Mouse (Mus musculus) lung, embryonic 14.5 days (tissue): ENCODE results near the gene Zfp592. TPM values are rescaled to one million over a fixed set of nuclear protein-coding genes. Genes with fewer than 3 reads are reported as not detected.

Source experiments
- ATAC-seq: fragments of 200-750 bp; cut with Nextera tagmentation; 2 replicates; pipeline ENCODE4 v1.8.0; 2017; ENCODE audit warnings: mild to moderate bottlenecking, moderate TSS enrichment, moderate library complexity; ENCODE audit not compliant: insufficient read depth
- DNase-seq: peaks from one replicate; pipeline ENCODE4 v3.0.0-alpha.2; 2015
- H3K27ac ChIP-seq: fragments of 300-500 bp; sonication (generic); 2 replicates; pipeline ENCODE4 v1.5.1; 2014; ENCODE audit warnings: low read depth, mild to moderate bottlenecking, moderate library complexity
- H3K27me3 ChIP-seq: fragments of 300-500 bp; sonication (generic); 2 replicates; pipeline ENCODE4 v1.6.1; 2014; ENCODE audit warnings: low read length, control low read depth; ENCODE audit not compliant: insufficient read depth
- H3K36me3 ChIP-seq: fragments of 300-500 bp; sonication (generic); 2 replicates; pipeline ENCODE4 v1.6.1; 2014; ENCODE audit warnings: control low read depth; ENCODE audit not compliant: insufficient read depth
- H3K4me1 ChIP-seq: fragments of 300-500 bp; sonication (generic); 2 replicates; pipeline ENCODE4 v1.6.1; 2014; ENCODE audit warnings: antibody characterized with exemption, control low read depth; ENCODE audit not compliant: insufficient read depth
- H3K4me2 ChIP-seq: fragments of 300-500 bp; sonication (generic); 2 replicates; pipeline ENCODE4 v1.6.1; 2014; ENCODE audit warnings: mild to moderate bottlenecking
- H3K4me3 ChIP-seq: fragments of 300-500 bp; sonication (generic); 2 replicates; pipeline ENCODE4 v1.5.1; 2014; ENCODE audit warnings: low read depth, low read length
- H3K9ac ChIP-seq: fragments of 300-500 bp; sonication (generic); 2 replicates; pipeline ENCODE4 v1.6.1; 2014
- H3K9me3 ChIP-seq: fragments of 300-500 bp; sonication (generic); 2 replicates; pipeline ENCODE4 v1.6.1; 2016; ENCODE audit warnings: low read depth, low read length, control low read depth
- CTCF ChIP-seq: IDR thresholded peaks from 2 replicates; pipeline ENCODE4 v1.5.1; 2016; ENCODE audit warnings: antibody characterized with exemption, low read depth
- WGBS: fragments of 180-500 bp; shearing (Covaris S2); extraction: QIAGEN DNeasy Blood & Tissue Kit; methylation state at CpG from one replicate; pipeline ENCODE4 v1.1.7; 2014; 5-methylcytosine and 5-hydroxymethylcytosine counted together
- polyA plus RNA-seq: library from polyadenylated mRNA; unstranded; fragments of >200 nt; fragmentation: Nextera tagmentation; extraction: Ambion mirVana; gene quantifications from 2 replicates; pipeline ENCODE4 v1.2.1, GENCODE M21; 2014

Gene Zfp592
- polyA plus RNA-seq, 1 experiment from 2014 or later, result 18.1 TPM

GRCm38 (mm10) chr7:81078740-81079139, 85.3 kb downstream of the Zfp592 start:
- WGBS, result 80% methylated on average over 6 of the region's 6 CpGs
- DNase-seq, result peak; percentile 21
- no peak for ATAC-seq
- no peak for TF ChIP-seq CTCF
- Histone ChIP-seq H3K27ac (peak overlapping the region; percentile 42; the same call in 1 of the 2 replicates), H3K27me3 (no peaks in the 10 kb centered on the region), H3K4me1 (peaks cover 22% of the 10 kb centered on the region), H3K9me3 (no peaks in the 10 kb centered on the region), H3K9ac (no peak overlapping the region), H3K4me2 (no peak overlapping the region), H3K36me3 (no peaks in the 10 kb centered on the region), H3K4me3 (no peak overlapping the region)

- no peak for TF ChIP-seq CTCF
- ATAC-seq, result no peak
- 38% methylated on average over 18 of the region's 18 CpGs for WGBS
Observed at GRCm38 (mm10) chr7:81093420-81093965, 100.0 kb downstream of the Zfp592 start.

GRCm38 (mm10) chr7:81094104-81094757, 100.8 kb downstream of the Zfp592 start:
- Histone ChIP-seq H3K4me2 (no peak overlapping the region), H3K27ac (no peak overlapping the region), H3K9ac (no peak overlapping the region), H3K4me3 (no peak overlapping the region), H3K4me1 (peaks cover 3% of the 10 kb centered on the region; the same call in 1 of the 2 replicates), H3K9me3 (no peaks in the 10 kb centered on the region), H3K36me3 (no peaks in the 10 kb centered on the region), H3K27me3 (no peaks in the 10 kb centered on the region)
- no peak for TF ChIP-seq CTCF
- DNase-seq, result no peak
- 58% methylated on average over 6 of the region's 6 CpGs for WGBS
- ATAC-seq, result no peak

More at GRCm38 (mm10) chr7:81093420-81093965, 100.0 kb downstream of the Zfp592 start:
- Histone ChIP-seq H3K27me3 (no peaks in the 10 kb centered on the region), H3K4me2 (no peak overlapping the region), H3K9ac (no peak overlapping the region), H3K36me3 (no peaks in the 10 kb centered on the region), H3K4me3 (no peak overlapping the region), H3K9me3 (no peaks in the 10 kb centered on the region), H3K27ac (no peak overlapping the region), H3K4me1 (peaks cover 3% of the 10 kb centered on the region; the same call in 1 of the 2 replicates)
- DNase-seq, result no peak

Other genes with a start within 250 kb of the Zfp592 start
- gene Iqgap1, start 167.7 kb upstream of the Zfp592 start, polyA plus RNA-seq, result 92.3 and 95.2 TPM in 2 replicates
- 2.2 and 3.2 TPM in 2 replicates for gene Zscan2, start 132.8 kb upstream of the Zfp592 start, polyA plus RNA-seq
- 29.0 and 30.9 TPM in 2 replicates for gene Wdr73, start 92.4 kb upstream of the Zfp592 start, polyA plus RNA-seq
- 9.5 and 10.3 TPM in 2 replicates for gene Nmb, start 88.6 kb upstream of the Zfp592 start, polyA plus RNA-seq
- gene Sec11a, start 45.9 kb upstream of the Zfp592 start, polyA plus RNA-seq, result 191 and 196 TPM in 2 replicates
- gene Alpk3, start 63.9 kb downstream of the Zfp592 start, polyA plus RNA-seq, result 0.63 and 0.85 TPM in 2 replicates
- not detected in 2 replicates for gene Slc28a1, start 121.1 kb downstream of the Zfp592 start, polyA plus RNA-seq
- gene Pde8a, start 219.9 kb downstream of the Zfp592 start, polyA plus RNA-seq, result 6.2 and 6.8 TPM in 2 replicates